Mouse (Mus musculus) thymus, postnatal 25 days (tissue): Measurements from ENCODE around the gene Sim1.

Experiments used
- DNase-seq: peaks from one replicate; pipeline ENCODE4 v3.0.0; 2022

Sim1 gene

GRCm38 (mm10) chr10:50894170-50894991, at the start of gene Sim1:
Gene Sim1, plus strand, starts transcription at chr10:50894754.
- DNase-seq, result peak; percentile 25

- no peak for DNase-seq
Observed at GRCm38 (mm10) chr10:50868202-50868601, 26.4 kb upstream of the Sim1 start.

GRCm38 (mm10) chr10:50876952-50877351, 17.6 kb upstream of the Sim1 start:
- no peak for DNase-seq

GRCm38 (mm10) chr10:50881476-50882069, 13.0 kb upstream of the Sim1 start:
- DNase-seq, result no peak

- DNase-seq, result no peak
Observed at GRCm38 (mm10) chr10:50882366-50882765, 12.2 kb upstream of the Sim1 start.

- no peak for DNase-seq
Observed at GRCm38 (mm10) chr10:50886305-50886704, 8.2 kb upstream of the Sim1 start.

GRCm38 (mm10) chr10:50890621-50891020, 3.9 kb upstream of the Sim1 start:
- DNase-seq, result no peak

GRCm38 (mm10) chr10:50891876-50892711, 2.5 kb upstream of the Sim1 start:
- no peak for DNase-seq

GRCm38 (mm10) chr10:50892751-50893320, 1.7 kb upstream of the Sim1 start:
- DNase-seq, result no peak

GRCm38 (mm10) chr10:50893546-50893945, 1.0 kb upstream of the Sim1 start:
- no peak for DNase-seq

GRCm38 (mm10) chr10:50895091-50895790, 687 bp downstream of the Sim1 start:
- no peak for DNase-seq

- DNase-seq, result no peak
Observed at GRCm38 (mm10) chr10:50895881-50896766, 1.6 kb downstream of the Sim1 start.

- no peak for DNase-seq
Observed at GRCm38 (mm10) chr10:50896767-50897390, 2.3 kb downstream of the Sim1 start.

- peak; percentile 26 for DNase-seq
Observed at GRCm38 (mm10) chr10:50897530-50898471, 3.2 kb downstream of the Sim1 start.

GRCm38 (mm10) chr10:50898621-50899020, 4.1 kb downstream of the Sim1 start:
- no peak for DNase-seq

GRCm38 (mm10) chr10:50899846-50900745, 5.5 kb downstream of the Sim1 start:
- no peak for DNase-seq

GRCm38 (mm10) chr10:50900746-50901600, 6.4 kb downstream of the Sim1 start:
- DNase-seq, result no peak
